Mouse (Mus musculus) kidney, postnatal 10 days (tissue): Measurements from ENCODE around the gene Vmn1r212.
"Not testable (repeated sequence)": the region's sequence is repeated elsewhere in the genome, so short reads cannot be mapped to it uniquely, and the experiment has no call there.

ENCODE experiments used
- DNase-seq: peaks from one replicate; pipeline ENCODE4 v3.0.0; 2021; ENCODE audit warnings: mixed read lengths

The Vmn1r212 gene

DNA sequence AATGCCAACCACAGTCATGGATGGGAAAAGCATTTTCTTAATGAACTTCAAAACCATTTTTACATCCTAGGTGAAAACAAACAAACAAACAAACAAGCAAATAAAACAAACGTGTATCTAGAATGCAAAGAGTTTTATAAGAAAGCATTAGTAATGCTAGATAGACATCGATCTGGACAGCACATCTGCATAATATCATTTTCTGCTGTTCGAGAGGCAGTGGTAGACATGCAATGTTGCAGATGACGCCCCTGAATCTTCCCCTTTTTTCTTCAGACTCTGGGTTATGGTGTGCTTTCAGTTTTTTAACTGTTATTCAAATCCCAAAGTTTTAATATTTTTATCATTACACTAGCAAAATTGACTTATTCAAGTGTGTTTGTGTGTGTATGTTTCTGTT is at the start of gene Vmn1r212:
Vmn1r212 (minus strand) TSS at position 101 of the 400 bp plus-strand sequence.
- no peak for DNase-seq

GRCm38 (mm10) chr13:22879257-22879656 is 4.7 kb downstream of the Vmn1r212 start:
- no peak for DNase-seq

GRCm38 (mm10) chr13:22857461-22857860 is 26.5 kb downstream of the Vmn1r212 start, which contains the start of gene Vmn1r211:
Gene Vmn1r211 (minus strand): TSS chr13:22857561.
- no peak for DNase-seq

GRCm38 (mm10) chr13:22854760-22855159 is 29.2 kb downstream of the Vmn1r212 start:
- no peak for DNase-seq

DNA sequence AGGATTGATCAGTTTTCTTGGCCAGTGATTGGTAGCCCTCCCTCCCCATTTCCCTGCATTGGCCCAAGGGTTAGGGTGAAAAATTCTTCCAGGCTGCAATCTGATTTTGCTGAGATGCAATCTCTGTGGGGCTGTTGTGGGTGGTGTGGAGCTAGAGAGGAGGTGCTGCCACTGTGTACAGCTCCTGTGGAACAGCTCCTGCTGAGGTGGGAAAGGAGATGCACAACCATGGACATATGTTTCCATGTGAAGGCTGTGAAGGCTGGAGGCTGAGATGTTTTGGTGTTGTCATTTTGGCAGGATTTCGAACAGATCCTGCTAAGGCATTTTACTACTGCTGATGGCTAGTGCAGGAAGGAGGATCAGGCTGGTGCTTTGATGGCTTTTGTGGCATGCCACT is 37.2 kb downstream of the Vmn1r212 start:
- DNase-seq: no peak

GRCm38 (mm10) chr13:22844304-22844703 is 39.7 kb downstream of the Vmn1r212 start:
- DNase-seq: not testable (repeated sequence)
